Mouse (Mus musculus) intestine, embryonic 14.5 days (tissue): Measurements from ENCODE around the gene Atxn1. TPM values are rescaled to one million over a fixed set of nuclear protein-coding genes. Genes with fewer than 3 reads are reported as not detected.

Experiments used
- ATAC-seq: fragments of 200-750 bp; cut with Nextera tagmentation; replicated peaks from 2 replicates; pipeline ENCODE4 v1.8.0; 2017; ENCODE audit warnings: low read depth, moderate number of reproducible peaks, moderate TSS enrichment, moderate library complexity; ENCODE audit not compliant: low FRiP score, low TSS enrichment
- DNase-seq: peaks from one replicate; pipeline ENCODE4 v3.0.0-alpha.2; 2018; ENCODE audit warnings: low spot score
- H3K27ac ChIP-seq: fragments of 300-500 bp; sonication (generic); 2 replicates; pipeline ENCODE4 v1.5.1; 2014; ENCODE audit warnings: low read depth, mild to moderate bottlenecking, control low read depth
- H3K27me3 ChIP-seq: fragments of 300-500 bp; sonication (generic); replicated peaks from 2 replicates; pipeline ENCODE4 v1.6.1; 2014; ENCODE audit warnings: low read length, control low read depth; ENCODE audit not compliant: control insufficient read depth, insufficient read depth
- H3K36me3 ChIP-seq: fragments of 300-500 bp; sonication (generic); 2 replicates; pipeline ENCODE4 v1.6.1; 2014; ENCODE audit warnings: low read length, control low read depth; ENCODE audit not compliant: control insufficient read depth, insufficient read depth
- H3K4me1 ChIP-seq: fragments of 300-500 bp; sonication (generic); replicated peaks from 2 replicates; pipeline ENCODE4 v1.6.1; 2014; ENCODE audit warnings: low read length, control low read depth, mixed read lengths; ENCODE audit not compliant: control insufficient read depth, insufficient read depth
- H3K4me2 ChIP-seq: fragments of 300-500 bp; sonication (generic); 2 replicates; pipeline ENCODE4 v1.6.1; 2014; ENCODE audit warnings: low read length
- H3K4me3 ChIP-seq: fragments of 300-500 bp; sonication (generic); 2 replicates; pipeline ENCODE4 v1.5.1; 2014; ENCODE audit warnings: low read depth, low read length, control low read depth, mixed read lengths
- H3K9ac ChIP-seq: fragments of 300-500 bp; sonication (generic); 2 replicates; pipeline ENCODE4 v1.6.1; 2014; ENCODE audit warnings: mild to moderate bottlenecking, low read length
- H3K9me3 ChIP-seq: fragments of 300-500 bp; sonication (generic); 2 replicates; pipeline ENCODE4 v1.6.1; 2016; ENCODE audit warnings: low read length, control low read depth; ENCODE audit not compliant: control insufficient read depth
- WGBS: fragments of 180-500 bp; shearing (Covaris S2); extraction: QIAGEN DNeasy Blood & Tissue Kit; methylation state at CpG from one replicate; pipeline ENCODE4 v1.1.7; 2014; 5-methylcytosine and 5-hydroxymethylcytosine counted together
- polyA plus RNA-seq: library from polyadenylated mRNA; unstranded; fragments of >200 nt; fragmentation: Nextera tagmentation; extraction: Ambion mirVana; gene quantifications from 2 replicates; pipeline ENCODE4 v1.2.1, GENCODE M21; 2014

Gene Atxn1
- polyA plus RNA-seq, 1 experiment from 2014 or later, result 4.8 TPM

- H3K4me2 ChIP-seq, result peak overlapping the region; percentile 86
- ATAC-seq, result peak; percentile 9
- under 1% methylated on average over 41 of the region's 41 CpGs for WGBS
- no peaks in the 10 kb centered on the region for H3K36me3 ChIP-seq
- no peaks in the 10 kb centered on the region for H3K9me3 ChIP-seq
- peak; percentile 69 for DNase-seq
- peak overlapping the region; percentile 69 for H3K4me3 ChIP-seq
- peak overlapping the region; percentile 82 for H3K9ac ChIP-seq
- H3K27ac ChIP-seq, result peak overlapping the region; percentile 91
- peaks cover 23% of the 10 kb centered on the region for H3K4me1 ChIP-seq
- 0 out of 2 replicates have a peak, but pooled peaks cover 4% of the 10 kb centered on the region for H3K27me3 ChIP-seq
Observed at GRCm38 (mm10) chr13:45965594-45966432, 1.0 kb upstream of the Atxn1 start.

GRCm38 (mm10) chr13:45964331-45964852 is 416 bp downstream of the Atxn1 start:
- peak overlapping the region; percentile 69 for H3K4me3 ChIP-seq
- WGBS, result 1% methylated on average over 31 of the region's 39 CpGs
- H3K9ac ChIP-seq, result peak overlapping the region; percentile 82
- H3K4me2 ChIP-seq, result peak overlapping the region; percentile 86
- H3K27ac ChIP-seq, result peak overlapping the region; percentile 91
- peak; percentile 28 for ATAC-seq
- H3K36me3 ChIP-seq, result no peaks in the 10 kb centered on the region
- no peak for DNase-seq
- peaks cover 23% of the 10 kb centered on the region for H3K4me1 ChIP-seq
- H3K27me3 ChIP-seq, result 0 out of 2 replicates have a peak, but pooled peaks cover 4% of the 10 kb centered on the region
- no peaks in the 10 kb centered on the region for H3K9me3 ChIP-seq

GRCm38 (mm10) chr13:45963497-45964330 is 1.1 kb downstream of the Atxn1 start:
- ATAC-seq, result peak; percentile 67
- peak; percentile 83 for DNase-seq
- Histone ChIP-seq H3K9ac (peak overlapping the region; percentile 82), H3K36me3 (no peaks in the 10 kb centered on the region), H3K27ac (peak overlapping the region; percentile 91), H3K4me3 (peak overlapping the region; percentile 69), H3K9me3 (no peaks in the 10 kb centered on the region), H3K27me3 (0 out of 2 replicates have a peak, but pooled peaks cover 4% of the 10 kb centered on the region), H3K4me2 (peak overlapping the region; percentile 86), H3K4me1 (peaks cover 23% of the 10 kb centered on the region)
- under 1% methylated on average over 80 of the region's 95 CpGs for WGBS

GRCm38 (mm10) chr13:45962776-45963175 is 2.0 kb downstream of the Atxn1 start:
- H3K4me3 ChIP-seq, result peak overlapping the region; percentile 69
- H3K9ac ChIP-seq, result peak overlapping the region; percentile 82
- no peak for DNase-seq
- H3K36me3 ChIP-seq, result no peaks in the 10 kb centered on the region
- peak overlapping the region; percentile 91; the same call in 1 of the 2 replicates for H3K27ac ChIP-seq
- H3K4me2 ChIP-seq, result peak overlapping the region; percentile 86
- peaks cover 23% of the 10 kb centered on the region for H3K4me1 ChIP-seq
- 0 out of 2 replicates have a peak, but pooled peaks cover 4% of the 10 kb centered on the region for H3K27me3 ChIP-seq
- 5% methylated on average over 5 of the region's 5 CpGs for WGBS
- no peaks in the 10 kb centered on the region for H3K9me3 ChIP-seq
- no peak for ATAC-seq

GRCm38 (mm10) chr13:45961871-45962630 is 2.8 kb downstream of the Atxn1 start:
- Histone ChIP-seq H3K4me3 (no peak overlapping the region), H3K27ac (no peak overlapping the region), H3K27me3 (0 out of 2 replicates have a peak, but pooled peaks cover 4% of the 10 kb centered on the region), H3K4me1 (peaks cover 20% of the 10 kb centered on the region), H3K4me2 (peak overlapping the region; percentile 86), H3K9ac (no peak overlapping the region), H3K9me3 (no peaks in the 10 kb centered on the region), H3K36me3 (no peaks in the 10 kb centered on the region)
- WGBS, result 40% methylated on average over 9 of the region's 9 CpGs
- ATAC-seq (no peak), DNase-seq (no peak)

- H3K9ac ChIP-seq, result no peak overlapping the region
- H3K27ac ChIP-seq, result no peak overlapping the region
- 65% methylated on average over 14 of the region's 14 CpGs for WGBS
- no peak for ATAC-seq
- H3K4me1 ChIP-seq, result peaks cover 11% of the 10 kb centered on the region; the same call in 1 of the 2 replicates
- 0 out of 2 replicates have a peak, but pooled peaks cover 4% of the 10 kb centered on the region for H3K27me3 ChIP-seq
- H3K9me3 ChIP-seq, result no peaks in the 10 kb centered on the region
- no peak for DNase-seq
- H3K4me2 ChIP-seq, result no peak overlapping the region
- H3K4me3 ChIP-seq, result no peak overlapping the region
- no peaks in the 10 kb centered on the region for H3K36me3 ChIP-seq
Observed at GRCm38 (mm10) chr13:45960311-45960965, 4.4 kb downstream of the Atxn1 start.

GRCm38 (mm10) chr13:45958306-45958705 is 6.5 kb downstream of the Atxn1 start:
- Histone ChIP-seq H3K36me3 (no peaks in the 10 kb centered on the region), H3K4me3 (no peak overlapping the region), H3K27me3 (0 out of 2 replicates have a peak, but pooled peaks cover 4% of the 10 kb centered on the region), H3K4me1 (peaks cover 11% of the 10 kb centered on the region; the same call in 1 of the 2 replicates), H3K9ac (no peak overlapping the region), H3K9me3 (no peaks in the 10 kb centered on the region), H3K27ac (no peak overlapping the region), H3K4me2 (no peak overlapping the region)
- DNase-seq (no peak), ATAC-seq (no peak)
- WGBS, result 50% methylated on average over 4 of the region's 4 CpGs
